Mouse (Mus musculus) bone marrow, adult 2 months (tissue): ENCODE results near the gene Lrrc71.

ENCODE experiments used
- CTCF ChIP-seq: fragments of 200-500 bp; IDR thresholded peaks from 2 replicates; pipeline ENCODE4 v1.5.1; 2011; ENCODE audit warnings: low read length, control low read depth; ENCODE audit not compliant: control insufficient read depth, insufficient read depth
- POLR2A ChIP-seq: fragments of 200-500 bp; IDR thresholded peaks from 2 replicates; pipeline ENCODE4 v1.6.1; 2011; ENCODE audit warnings: low read depth, mild to moderate bottlenecking, control low read depth, low read length, borderline replicate concordance; ENCODE audit not compliant: control insufficient read depth

DNA sequence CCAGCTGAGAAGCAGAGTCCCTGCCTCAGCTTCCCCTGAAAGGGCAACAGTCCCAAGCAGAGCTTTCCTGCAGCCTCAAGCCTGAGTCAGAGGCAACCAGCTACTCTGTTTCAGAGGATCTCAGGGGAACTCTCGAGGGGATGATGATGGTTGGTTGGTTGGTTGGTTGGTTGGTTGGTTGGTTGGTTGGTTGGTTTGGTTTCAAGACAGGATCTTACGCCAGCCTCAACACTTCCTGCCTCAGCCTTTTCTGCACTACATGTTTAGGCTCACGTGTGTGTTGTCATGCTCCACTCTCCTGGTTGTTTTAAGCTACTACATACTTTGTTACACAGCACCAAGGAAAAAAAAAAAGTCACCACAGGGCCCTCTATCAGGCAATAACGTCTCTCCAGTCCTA lies 4.5 kb downstream of the Lrrc71 start:
- no peak for TF ChIP-seq POLR2A
- TF ChIP-seq CTCF = no peak
